Mouse (Mus musculus) brain, embryonic 18.5 days (tissue): ENCODE measurements at regions not wholly inside any gene's neighbourhood (a gene's known extent, or its start where the extent isn't known, plus 50 kb on each side); places are given as distances from the start of the nearest gene placed in this dataset.

Source experiments
- DNase-seq: peaks from one replicate; pipeline ENCODE4 v3.0.0-alpha.2; 2012; ENCODE audit warnings: low read depth, low spot score

DNA sequence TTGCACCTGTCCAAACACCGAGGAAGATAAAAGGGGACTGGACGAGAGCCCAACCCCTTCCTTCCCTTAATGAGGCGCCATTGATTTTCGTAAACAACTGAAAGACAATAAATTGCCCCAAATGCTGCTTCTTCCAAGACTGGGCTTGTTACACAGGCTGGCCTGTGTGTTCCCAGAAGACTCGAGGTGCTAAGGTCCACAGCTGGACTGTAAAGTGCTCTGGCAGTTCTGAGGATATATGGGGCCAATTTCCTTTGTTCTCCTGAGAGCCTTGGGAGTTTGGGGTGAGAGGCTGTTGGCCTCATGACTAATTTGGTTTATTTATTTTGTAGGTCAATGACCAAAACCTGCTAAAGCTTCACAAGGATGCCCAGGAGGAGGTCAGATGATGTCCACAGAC is 377.3 kb upstream of the Prickle1 start:
- no peak for DNase-seq

DNA sequence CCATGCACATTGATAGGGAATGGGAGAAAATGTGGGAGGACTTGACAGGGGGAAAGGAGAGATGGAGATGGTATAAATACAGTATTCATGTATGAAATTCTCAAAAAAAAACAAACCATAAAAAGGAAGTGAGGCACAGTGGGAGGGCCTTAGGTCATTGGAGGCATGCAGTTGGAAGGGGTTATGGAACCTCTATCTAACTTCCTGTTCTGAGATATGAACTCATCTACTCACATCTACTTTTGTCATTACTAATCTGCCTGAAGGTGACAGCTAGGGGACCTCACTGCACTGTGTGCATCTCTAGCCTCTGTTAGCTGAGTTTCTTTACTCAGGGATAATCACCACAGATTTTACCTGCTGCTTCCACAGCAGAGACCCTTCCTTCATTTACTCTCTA is 366.3 kb upstream of the Prickle1 start:
- no peak for DNase-seq

DNA sequence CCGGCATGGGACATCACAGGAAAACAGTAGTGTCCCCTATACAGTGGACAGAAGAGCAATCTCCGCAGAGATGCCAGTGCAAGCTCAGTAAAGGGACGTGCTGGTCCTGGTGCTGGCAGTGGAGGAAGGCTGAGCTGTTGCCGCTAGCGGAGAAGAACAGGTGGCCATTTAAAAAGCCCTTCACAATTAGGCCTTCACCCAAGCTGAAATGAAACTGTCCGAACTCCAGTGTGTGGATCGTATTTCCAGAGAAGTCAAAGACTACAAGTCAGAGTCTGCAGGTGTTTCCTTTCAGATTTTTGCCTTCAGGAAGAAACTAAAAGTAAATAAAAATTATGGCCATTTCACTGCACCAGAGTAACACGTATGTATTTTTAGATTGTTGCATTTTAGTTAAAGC is 364.2 kb upstream of the Prickle1 start:
- no peak for DNase-seq

DNA sequence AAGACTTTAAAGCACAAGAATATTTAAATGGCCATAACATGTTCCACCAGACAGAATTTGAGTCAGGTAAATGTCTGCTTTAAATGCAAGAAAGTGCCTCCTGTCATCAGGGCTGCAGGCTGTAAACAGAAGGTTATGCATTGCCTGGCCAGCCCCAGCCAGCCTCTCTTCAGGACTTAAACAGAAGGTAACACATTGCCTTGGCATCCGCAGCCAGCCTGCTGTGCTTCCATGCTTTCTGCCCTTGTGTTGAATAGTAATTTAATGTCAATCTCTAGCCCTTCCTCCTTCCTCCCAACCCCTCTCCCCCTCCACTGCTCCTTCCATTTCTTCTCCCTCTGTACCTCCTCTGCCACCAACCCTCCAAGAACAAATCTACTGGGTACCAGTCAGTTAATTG is 362.4 kb upstream of the Prickle1 start:
- DNase-seq = no peak

DNA sequence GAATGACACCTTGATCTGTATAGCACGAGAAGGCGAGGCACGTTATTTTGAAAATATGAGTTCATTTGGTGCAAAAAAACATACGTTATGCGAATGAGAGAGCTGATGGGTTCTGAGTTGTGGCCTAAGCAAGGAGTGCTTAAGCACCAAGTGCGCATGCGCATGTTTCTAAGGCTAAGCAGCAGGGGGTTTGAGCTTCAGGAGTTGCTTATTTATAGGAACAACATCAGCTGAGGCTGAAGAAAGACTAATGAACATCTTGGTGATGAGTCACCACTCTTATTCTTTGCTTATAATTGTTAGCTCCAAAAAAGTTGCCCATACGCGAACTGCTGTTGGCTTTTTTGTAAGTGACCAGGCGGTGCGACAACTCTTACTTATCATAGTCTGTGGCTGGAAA is 361.1 kb upstream of the Prickle1 start:
- DNase-seq = no peak

DNA sequence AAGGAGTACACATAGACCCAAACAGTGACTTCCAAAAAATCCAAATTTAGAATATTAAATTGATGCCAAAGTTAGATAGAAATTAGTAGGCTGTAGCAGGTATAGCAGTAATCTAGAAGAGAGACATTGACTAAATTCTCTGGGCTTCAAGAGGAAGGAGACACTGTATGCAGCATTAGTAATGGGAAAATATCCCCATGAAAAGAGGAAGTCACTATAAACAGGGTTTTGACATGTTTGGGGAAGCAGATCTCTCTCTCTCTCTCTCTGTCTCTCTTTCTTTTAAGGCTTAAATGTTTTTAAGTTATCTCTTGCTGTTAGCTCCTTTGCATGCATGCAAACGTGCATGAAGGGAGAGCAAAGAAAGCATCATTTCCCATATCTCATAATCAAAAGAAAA is 357.9 kb upstream of the Prickle1 start:
- no peak for DNase-seq

DNA sequence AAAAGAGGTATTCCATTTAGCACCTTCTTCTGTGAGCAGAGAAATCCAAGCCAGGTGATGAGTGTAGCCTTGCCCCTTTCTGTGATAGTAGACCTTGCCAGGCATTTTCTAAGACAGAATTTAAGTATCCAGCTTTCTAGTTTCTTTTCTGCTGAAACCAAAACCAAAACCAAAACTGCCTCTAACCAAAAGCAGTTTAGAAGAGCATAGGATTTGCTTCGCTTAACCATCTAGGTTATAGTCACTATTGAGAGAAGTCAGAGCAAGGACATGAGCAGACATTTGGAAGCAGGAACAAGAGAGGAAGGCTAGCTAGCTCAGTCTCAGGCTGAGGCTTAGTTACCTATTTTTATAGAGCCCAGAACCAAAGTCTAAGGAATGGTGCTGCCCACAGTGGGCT is 354.8 kb upstream of the Prickle1 start:
- DNase-seq = no peak

DNA sequence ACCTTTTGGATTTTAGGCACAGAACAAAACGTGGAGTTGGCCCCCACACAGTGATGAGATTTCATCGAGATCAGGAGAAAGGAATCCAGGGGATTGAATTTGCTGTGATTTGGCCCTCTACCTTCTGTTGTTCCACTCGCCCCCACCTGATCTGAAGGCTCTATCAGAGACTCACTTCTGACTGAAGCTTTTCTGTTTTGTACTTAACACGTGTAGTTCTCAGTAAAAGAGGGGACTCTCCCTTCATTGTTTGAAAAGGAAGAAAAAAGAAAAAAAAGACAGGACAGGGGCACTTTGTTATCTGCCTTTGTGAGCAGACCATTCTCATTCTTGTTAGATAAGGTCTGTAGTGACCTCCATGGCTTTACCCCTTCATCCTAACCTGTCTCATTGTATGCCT is 353.2 kb upstream of the Prickle1 start:
- no peak for DNase-seq

DNA sequence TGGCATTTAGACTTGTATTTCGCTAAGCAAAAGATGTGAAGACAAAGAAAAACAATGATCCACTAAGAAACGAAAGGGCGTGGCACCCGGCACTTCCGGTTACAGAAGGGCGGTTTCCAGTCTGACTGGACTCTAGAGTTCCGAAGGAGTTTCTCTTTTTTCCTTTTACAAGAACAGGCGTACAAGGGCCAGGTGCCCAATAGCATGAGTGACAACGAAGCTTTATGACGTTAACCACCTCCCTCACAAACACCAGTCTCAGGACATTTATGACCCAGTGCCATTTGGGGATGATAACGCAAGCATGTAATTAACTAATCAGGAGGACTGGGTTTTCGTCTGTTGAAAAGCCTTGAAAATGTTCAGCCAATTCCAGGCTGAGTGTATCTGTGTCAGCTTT is 347.9 kb upstream of the Prickle1 start:
- DNase-seq = no peak

DNA sequence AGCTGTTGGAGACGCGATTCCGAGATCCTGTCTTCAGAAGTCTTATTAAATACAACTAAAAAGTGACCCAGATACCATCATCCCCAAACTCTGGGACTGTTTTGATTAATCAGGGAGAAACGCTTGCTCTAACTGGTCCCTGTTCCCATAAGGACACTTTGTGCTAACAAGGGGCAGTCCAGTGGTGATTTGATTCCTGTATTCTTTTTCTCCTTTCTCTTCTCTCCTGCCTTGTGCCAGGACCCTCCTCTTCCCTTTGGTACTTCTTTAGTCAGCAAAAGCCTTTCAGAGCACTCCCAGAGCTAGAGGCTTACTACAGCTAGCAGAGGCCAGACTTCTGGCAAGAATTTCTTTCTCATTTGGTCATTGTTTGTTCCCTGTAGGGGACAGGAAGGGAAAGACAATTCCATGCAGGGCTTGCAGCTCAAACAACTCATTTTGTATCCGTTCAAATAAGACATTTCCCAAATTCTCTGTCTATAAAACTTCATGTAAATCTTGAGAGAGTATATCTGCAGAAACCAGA is 337.3 kb upstream of the Prickle1 start:
- no peak for DNase-seq

DNA sequence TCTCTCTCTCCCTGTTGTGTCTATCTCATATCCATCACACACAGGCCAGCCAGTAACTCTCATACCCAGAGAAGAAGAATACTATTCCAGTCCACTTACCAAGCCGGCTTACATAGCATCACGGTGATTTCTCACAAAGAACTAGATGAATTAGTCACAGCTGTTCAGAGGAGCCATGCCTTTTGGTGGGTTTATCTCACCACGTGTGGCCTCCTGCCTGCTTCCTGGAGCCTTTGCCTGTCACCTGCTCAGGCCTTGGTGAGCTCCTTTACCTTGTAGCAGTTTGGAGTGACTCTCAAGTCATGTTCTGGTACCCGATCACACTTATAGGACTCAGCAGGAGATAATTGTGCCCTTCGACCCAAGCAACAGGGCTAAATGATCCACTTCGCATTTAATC is 331.2 kb upstream of the Prickle1 start:
- DNase-seq = no peak

DNA sequence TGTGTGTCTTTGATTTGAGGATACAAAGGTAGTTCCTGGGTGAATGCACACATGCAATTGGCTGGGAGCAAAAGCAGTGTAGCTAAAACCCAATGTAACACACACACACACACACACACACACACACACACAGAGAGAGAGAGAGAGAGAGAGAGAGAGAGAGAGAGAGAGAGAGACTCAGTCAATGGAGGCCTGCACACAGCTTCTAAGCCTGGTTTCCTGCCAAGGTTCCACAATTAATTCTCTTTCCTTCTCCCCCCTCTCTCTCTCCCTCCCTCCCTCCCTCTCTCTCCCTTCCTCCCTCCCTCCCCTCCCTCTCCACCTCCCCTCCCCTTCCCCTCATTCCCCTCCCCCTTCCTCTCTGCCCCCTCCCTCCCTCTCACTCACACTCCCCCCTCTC is 330.6 kb upstream of the Prickle1 start:
- no peak for DNase-seq

DNA sequence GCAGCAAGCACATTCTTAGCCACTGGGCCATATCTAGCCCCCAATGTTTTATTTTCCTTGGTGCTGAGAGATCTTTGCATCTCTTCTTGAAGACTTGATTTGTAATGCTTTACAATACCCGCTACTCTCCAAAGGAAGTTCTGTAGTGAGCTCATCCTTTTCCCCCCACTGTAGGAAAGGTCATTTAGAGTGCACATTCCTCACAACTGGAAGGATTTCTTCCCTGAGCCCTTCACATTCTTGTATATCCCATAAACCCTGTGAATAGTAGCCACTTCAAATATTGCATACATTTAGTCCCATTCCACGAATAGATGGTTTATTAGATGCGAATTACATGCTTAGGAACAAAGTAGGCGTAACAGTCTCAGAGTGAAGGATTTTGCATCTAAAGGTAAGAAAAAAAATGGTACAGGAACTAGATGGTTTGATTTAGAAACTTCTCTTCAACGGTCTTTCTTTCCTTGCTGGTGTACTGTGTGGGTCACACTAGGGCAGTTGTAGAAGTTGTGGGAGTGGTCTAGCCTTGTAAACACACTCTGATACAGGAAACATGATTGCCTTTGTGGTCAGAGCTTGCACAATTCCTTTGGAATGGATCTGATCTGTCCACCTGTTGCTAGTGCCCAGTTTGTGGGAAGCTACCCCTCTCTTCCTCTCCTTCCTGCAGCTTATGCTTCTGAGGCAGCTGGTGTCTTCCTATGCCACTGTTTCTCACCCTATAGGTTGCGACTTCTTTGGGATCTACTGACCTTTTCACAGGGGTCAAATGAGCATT is 326.0 kb upstream of the Prickle1 start:
- no peak for DNase-seq

DNA sequence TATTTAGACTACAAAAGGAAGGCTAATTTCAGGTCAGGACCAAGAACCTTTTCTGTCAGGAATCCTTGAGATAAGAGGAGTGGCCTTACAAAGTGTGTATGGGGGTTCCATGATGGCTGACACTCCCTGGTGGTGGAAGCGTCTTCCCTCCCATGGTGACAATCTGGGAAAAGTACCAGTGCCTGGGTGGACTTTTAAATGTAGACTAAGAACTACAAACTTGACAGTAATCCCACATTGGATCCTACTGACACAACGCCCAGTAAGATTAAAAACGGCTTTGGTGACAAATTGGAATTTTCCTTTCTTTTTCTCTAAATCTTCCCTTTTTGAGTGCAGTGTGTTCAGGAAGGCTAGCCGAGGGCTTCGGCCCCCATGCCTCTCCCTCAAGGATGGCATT is 325.3 kb upstream of the Prickle1 start:
- no peak for DNase-seq

DNA sequence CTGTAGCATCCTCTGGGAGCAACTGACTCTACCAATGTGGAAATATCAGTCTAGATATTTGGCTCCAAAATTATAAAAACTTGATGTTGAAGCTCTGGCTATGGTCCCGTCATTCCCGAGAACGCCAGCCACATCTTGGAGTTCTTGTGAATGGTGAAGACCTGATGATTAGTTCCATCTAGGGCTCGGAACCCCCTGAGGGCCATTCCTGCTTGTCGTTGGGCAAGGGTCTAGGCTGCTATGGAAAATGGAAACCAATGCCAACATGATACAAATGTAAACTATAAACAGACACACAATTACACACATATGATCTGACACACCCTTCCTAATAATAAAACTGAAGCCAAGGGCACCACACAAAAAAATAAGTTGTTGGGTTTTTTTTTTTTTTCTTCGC is 323.9 kb upstream of the Prickle1 start:
- DNase-seq = no peak

DNA sequence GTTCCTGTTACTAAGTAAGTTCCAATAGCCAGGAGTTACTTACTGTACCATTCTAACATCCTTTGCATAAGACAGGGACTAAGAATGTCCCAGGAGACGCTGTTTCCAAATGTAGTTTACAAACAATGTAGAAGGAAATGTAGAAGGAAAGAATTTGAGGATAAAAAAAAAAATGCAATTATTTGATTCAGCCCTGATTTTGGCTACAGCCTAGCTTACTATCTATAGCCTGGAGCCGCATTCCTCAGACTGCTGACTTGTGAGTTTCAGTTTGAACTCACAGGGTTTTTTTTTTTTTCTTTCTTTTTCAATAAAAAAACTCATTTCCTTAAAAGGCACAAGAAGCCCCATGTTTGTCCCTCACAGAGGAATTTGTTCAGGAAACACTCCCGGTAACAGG is 321.2 kb upstream of the Prickle1 start:
- DNase-seq = no peak

DNA sequence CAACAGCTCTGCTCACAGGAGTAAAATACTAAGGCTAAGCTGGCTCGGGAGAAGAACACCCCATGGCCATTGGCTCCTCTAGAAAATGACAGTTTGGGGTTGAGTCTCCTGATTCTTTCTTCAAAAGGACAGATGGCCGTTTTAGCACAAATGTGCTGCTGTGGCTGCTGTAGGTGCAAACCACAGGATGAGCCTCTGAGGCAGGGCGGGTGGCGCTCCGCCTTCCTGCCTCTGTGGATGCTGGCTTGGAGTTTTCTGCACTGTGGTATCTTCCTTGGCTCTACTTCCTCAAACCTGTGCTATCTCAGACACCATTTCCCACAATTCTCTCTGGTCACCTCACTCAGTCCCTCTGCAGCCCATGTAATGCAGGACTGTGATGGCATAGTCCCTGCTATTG is 317.8 kb upstream of the Prickle1 start:
- DNase-seq = no peak

DNA sequence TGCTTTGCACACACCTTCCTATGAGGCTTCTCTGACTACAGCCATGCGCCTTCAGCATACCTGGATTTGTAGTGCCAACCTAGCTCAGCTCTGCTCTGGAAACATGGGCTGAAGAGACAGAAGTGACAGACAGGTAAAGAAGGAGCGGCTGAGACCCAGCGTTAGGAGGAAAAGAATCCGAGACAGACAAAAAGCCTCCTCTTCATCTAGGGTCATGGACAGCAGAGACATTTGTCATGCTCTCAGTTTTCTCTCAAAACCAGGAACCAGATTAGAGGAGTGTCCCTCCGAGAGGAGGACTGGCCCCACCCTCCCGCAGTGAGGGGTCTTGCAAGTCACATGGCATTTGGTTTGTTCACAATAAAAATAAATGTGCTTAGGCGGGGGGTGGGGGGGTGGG is 317.4 kb upstream of the Prickle1 start:
- no peak for DNase-seq

DNA sequence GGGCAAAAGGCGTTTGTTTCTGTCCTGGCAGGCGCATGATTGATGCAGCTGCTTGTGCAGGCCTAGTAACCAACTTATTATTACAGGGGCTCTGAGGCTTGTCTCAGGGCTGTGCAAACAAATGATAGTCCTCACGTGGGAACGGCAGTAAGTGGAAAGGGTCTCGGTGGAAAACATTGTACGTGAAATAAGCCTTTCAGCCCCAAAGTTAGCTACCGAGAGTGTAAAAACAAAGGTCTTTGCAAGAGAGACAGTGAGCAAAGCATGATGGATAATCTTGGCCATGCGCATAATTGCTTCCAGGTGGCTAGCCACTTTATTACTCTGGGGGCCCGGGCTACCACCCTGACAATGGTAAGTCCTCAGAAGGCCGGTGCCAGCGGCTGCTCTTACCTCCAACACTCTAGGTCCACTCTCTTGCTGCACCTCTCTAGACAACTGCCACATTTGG is 315.3 kb upstream of the Prickle1 start:
- no peak for DNase-seq

DNA sequence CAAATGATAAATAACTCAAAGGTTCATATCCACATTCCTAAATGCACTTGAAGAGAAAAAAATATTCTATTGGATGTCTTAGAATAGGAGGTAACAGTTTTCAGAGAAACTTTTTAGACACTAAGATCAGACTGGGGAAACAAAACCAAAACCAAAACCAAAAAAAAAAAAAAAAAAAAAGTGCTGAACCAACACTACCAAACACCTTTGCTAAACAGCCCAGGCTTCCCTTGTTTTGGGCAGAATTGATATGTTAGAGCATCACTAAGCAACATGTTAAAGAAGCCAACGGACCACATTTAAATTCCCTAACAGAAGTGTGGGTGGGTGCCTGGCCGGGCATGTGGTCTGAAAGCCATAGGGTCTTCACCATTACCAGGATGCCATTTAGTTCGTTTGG is 314.5 kb upstream of the Prickle1 start:
- DNase-seq = no peak

DNA sequence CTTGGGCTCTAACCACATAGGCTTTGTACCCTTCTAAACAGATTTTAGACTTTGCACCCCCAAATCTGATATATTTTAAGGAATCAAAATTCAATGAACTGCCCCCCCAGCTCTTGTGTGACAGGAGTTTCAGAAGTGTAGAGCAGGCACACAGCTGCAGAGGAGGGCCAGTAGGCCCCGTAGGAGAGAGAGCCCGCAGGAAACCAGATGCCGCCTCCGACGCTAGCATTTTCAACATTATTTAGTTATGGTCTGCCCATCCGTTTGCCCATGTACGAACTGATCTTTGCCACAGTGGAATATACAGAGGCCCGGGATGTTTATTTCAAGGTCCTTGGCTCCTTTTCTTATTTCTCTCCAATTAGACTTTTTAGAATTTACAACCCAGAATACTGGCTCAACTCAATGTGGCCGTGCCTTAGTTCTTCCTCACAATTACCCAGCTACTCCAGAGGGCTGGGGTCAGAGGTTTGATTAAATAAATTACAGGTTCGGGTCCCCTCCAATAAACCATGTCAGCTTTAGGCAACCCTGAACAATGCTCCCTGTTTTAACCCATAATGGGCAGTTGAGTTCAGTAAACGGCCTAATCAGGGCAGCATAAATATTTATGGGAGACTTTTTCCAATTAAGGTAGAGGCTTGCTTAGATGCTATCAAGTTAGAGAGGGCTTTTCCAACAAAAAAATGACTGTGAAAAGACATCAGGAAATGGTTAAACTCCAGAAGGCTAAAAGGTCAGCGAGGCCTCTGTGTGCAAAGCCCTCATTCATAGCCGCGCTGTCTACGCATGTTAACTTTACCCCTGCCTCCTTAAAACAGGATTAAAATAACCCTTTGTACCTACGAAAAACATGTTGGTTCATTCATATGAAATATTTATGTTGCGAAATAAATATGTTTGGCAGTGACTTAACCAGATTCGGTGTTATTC is 308.2 kb upstream of the Prickle1 start:
- DNase-seq = no peak

DNA sequence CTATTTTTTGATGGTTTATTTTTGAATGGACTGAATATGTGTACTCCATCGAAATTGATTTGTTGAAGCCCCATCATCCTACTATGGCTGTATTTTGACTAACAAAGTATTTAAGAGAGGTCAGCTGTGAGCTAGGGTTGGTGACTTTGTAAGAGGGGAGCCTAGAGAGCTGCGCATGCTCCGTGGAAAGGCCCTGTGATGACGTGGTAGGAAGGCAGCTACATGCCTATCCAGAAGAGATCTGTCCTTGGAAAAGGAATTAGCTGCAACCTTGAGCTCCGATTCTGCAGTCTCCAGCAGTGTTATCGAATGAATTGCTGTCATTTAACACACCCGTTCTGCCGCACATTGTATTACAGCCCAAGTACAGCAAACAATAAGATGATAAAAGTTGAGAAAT is 287.1 kb upstream of the Prickle1 start:
- no peak for DNase-seq

DNA sequence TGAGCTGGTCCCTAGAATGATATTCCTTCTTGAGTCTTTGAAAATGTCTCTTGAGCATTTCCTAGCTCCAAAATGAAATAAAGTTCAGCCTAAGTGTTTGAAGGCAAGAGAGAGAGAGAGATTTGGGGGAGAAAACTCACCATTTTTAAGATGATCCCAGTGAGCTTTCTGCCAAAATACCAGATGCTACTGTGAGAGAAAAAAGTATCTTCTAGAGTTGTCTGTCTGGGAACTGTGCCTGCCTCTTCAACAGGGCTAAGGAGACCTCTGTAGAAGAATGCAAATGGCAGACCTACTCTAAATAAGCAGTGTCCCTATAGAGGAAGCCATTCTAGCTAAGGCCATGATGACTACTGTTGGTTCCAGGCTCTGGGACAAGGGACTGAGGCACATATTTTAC is 285.6 kb upstream of the Prickle1 start:
- DNase-seq = no peak
